Mouse (Mus musculus) layer of hippocampus, adult 8-10 months (tissue): ENCODE results near the gene Mylk. TPM values are rescaled to one million over a fixed set of nuclear protein-coding genes. Genes with fewer than 3 reads are reported as not detected.

ENCODE experiments used
- DNase-seq, 2 experiments: peaks; one replicate each; pipeline ENCODE4 v3.0.0; 2022; ENCODE audit warnings: low spot score in 2 of 2
- total RNA-seq, 4 experiments: library from RNA; stranded (reverse); gene quantifications; 2 replicates each; pipeline ENCODE4 v1.2.4; 2022

The Mylk gene
- total RNA-seq, 4 experiments from 2014 or later: 15.1 to 20.0 (median 16.2) TPM

- DNase-seq: no peak
Measured at GRCm38 (mm10) chr16:34901611-34902293, 156.7 kb downstream of the Mylk start.

GRCm38 (mm10) chr16:34902294-34902680 lies 157.3 kb downstream of the Mylk start:
- peak; percentile 35 to 81 for DNase-seq

GRCm38 (mm10) chr16:34902761-34903160 lies 157.8 kb downstream of the Mylk start:
- no peak for DNase-seq

GRCm38 (mm10) chr16:34904876-34905275 lies 159.9 kb downstream of the Mylk start:
- DNase-seq: no peak

- DNase-seq: no peak
Measured at GRCm38 (mm10) chr16:34909437-34909836, 164.4 kb downstream of the Mylk start.

- no peak for DNase-seq
Measured at GRCm38 (mm10) chr16:34917373-34917900, 172.4 kb downstream of the Mylk start.

GRCm38 (mm10) chr16:34920182-34920581 lies 175.2 kb downstream of the Mylk start:
- DNase-seq: no peak

- DNase-seq: no peak
Measured at GRCm38 (mm10) chr16:34920868-34921267, 175.9 kb downstream of the Mylk start.

- no peak for DNase-seq
Measured at GRCm38 (mm10) chr16:34921319-34921718, 176.3 kb downstream of the Mylk start.

GRCm38 (mm10) chr16:34923630-34924029 lies 178.6 kb downstream of the Mylk start:
- DNase-seq: no peak

- DNase-seq: no peak
Measured at GRCm38 (mm10) chr16:34924324-34924723, 179.3 kb downstream of the Mylk start.

- no peak for DNase-seq
Measured at GRCm38 (mm10) chr16:34924937-34925618, 180.1 kb downstream of the Mylk start.

GRCm38 (mm10) chr16:34926531-34927435 lies 181.8 kb downstream of the Mylk start:
- DNase-seq: no peak

GRCm38 (mm10) chr16:34929686-34930085 lies 184.7 kb downstream of the Mylk start:
- no peak for DNase-seq

GRCm38 (mm10) chr16:34930110-34930509 lies 185.1 kb downstream of the Mylk start:
- DNase-seq: no peak

- no peak for DNase-seq
Measured at GRCm38 (mm10) chr16:34931306-34931705, 186.3 kb downstream of the Mylk start.

- DNase-seq: no peak
Measured at GRCm38 (mm10) chr16:34933173-34933572, 188.2 kb downstream of the Mylk start.

- DNase-seq: no peak
Measured at GRCm38 (mm10) chr16:34934486-34934885, 189.5 kb downstream of the Mylk start.

- no peak for DNase-seq
Measured at GRCm38 (mm10) chr16:34935514-34936338, 190.7 kb downstream of the Mylk start.

GRCm38 (mm10) chr16:34936339-34936810 lies 191.4 kb downstream of the Mylk start:
- DNase-seq: no peak

GRCm38 (mm10) chr16:34937611-34938010 lies 192.6 kb downstream of the Mylk start:
- DNase-seq: no peak
